Mouse (Mus musculus): ENCODE results near the gene Golga2.
A peak's percentile ranks its signal among the peaks of the same experiment; 100 is the strongest.

Gene Golga2

DNA sequence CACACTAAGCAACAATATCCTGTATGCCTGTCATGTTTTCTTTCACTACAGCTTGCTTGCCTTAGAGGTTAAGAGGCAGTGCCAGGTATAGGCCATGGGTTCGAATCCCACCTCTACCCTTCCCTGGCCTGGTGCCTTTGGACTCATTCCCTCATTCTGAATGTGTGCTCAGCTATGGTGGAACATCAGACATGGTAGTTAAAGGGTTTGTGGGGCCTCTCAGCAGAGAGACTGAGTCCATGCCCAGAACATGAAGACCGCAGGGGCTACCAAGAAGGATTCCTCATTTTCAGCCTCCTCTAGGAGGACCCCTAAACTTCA is 56.1 kb downstream of the Golga2 start:
- no peak for DNase-seq (ENCODE audit: low spot score)

DNA sequence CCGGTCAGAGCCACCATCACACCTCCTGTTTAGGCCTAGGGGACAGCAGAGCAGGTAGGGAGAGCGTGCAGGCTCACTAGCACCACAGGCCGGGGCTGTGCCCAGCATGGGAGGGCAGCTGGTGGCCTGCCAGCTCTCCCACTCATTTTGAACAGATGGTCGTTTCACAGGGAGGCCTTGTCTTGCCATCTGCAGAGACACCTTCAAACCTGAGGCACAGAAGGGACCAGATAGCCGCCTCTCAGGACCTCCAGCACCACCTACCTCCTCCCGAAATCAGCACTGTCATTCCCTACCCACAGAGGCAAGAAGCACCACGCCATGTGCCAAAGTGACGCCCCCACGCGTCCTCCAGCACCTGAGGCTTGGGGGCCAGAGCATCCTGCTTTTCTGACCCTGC is 56.9 kb downstream of the Golga2 start:
- no peak for DNase-seq (ENCODE audit: low spot score)

DNA sequence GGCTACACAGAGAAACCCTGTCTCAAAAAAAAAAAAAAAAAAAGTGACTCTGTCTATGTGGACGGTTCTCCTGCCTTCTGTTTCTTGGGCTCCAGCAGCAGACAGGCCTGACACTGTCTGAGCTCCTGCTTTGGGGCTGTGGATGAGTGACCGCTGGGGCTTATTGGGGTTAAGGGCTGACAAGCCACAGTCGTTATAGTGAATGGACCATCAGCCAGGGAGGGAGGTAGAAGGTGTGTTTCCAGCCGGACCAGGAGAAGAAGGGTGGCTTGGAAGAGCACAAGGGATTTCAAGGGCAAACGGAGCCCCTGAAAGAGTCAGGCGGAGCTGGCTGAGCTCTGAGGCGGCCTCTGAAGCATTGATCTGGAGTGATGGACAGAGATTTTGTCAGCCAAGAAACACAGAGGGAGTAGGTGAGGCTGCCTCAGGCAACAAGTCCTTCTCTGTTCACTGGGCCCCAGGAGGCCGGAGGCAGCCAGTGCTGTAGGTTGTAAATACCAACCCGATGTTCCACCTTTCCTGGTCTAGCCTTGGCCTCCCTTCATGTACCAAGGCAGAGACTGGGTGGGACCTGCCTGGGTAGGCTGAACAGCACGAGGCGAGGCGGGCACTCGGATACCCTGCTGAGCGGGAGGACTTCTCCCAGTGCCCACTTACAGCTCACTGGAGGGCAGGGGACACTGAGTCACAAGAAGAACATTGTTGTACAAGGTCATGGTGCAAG is 57.6 kb downstream of the Golga2 start:
- DNase-seq (ENCODE audit: low spot score): no peak

DNA sequence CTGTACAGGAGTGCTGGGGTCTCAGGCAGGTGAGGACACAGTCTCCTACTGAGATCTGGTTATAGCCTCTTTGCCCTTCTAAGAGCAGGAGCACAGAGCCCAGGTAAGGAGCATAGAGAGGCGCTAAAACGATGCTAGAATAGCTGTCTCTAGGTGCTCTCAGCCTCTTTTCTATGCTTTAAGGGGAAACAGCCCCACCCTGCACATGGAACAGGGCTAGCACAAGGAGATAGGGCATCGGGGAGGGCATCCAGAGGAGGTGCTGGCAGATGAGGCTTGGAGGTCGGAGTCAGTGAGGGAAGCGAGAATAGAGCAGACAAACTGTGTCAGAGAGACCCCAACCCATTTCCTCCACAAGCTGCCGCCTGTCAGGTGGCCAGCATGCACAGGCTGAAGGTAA is 59.8 kb downstream of the Golga2 start:
- no peak for DNase-seq (ENCODE audit: low spot score)

DNA sequence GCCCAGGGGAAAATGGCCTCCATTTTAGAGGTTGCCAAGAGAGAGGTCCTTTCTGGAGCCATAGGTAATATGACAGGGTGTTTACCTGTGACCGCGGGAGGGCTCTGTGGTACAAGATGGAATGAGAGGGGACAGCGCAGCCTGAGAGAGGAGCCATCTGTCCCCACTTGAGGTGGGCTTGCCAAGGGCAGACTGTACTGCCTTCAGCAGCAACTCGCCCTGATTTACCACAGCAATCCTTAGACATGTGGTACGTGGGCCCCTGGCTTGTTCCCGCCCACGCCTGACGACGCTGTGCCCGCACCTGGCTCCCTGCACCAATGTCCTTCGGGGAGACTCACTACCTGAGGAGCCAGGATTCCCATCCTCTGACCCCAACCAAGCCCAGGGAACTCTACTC is 61.1 kb downstream of the Golga2 start:
- DNase-seq (ENCODE audit: low spot score): no peak

DNA sequence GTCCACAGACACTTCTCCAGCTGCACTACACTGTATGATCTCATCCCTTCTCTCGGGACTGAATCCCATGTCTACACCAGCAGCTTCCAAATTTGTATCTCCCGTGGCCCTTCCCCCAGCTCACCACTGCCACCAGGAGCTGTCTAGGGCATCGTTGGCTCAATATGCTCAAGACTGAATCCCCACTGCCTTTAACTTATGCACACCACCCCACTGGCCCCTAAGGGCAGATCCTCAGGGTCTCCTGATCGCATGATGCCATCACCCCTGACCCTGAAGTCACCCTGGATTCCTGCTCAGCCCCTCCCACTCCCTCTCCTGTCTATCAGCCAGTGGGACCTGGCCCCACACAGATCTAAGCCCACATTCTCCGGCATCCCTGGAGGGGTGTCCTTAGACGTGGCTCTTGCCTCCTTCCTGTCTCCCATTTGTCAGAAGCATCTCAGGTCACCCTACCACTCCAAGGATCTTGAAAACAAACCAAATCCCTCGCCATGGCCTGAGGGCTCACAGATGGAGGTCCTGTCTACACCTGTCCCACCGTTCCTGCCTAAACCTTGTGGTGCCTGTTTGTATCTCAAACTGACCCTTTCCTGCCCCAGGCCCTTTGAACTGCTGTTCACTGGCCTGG is 62.6 kb downstream of the Golga2 start:
- no peak for DNase-seq (ENCODE audit: low spot score)

DNA sequence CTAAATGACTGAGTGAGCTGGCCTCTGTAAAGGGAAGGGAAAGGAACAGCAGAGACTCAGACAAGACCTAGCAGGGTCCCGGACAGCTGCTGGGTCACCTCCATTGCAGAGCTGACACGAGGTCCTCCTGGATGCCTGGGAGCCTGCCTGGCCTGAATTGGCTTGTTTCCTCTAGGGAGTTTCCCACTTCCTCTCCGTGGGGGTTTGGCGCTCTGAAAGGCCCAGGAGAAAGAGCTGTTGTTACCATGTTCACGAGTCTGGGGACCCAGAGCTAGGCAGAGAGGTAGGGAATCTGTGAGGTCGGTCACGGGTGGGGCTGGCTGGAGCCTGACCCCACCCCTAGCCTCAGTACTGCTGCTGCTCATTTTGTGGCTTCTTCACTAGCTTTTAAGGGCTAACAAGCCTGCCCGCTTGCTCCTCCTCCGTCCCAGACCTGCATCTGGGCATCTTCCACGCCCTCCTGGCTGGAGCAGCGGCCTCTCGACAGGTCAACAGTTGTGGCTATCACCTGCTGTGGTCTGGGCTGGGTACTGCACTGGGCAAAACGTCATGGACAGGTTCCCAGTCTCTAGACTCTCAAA is 63.4 kb downstream of the Golga2 start:
- no peak for DNase-seq (ENCODE audit: low spot score)

DNA sequence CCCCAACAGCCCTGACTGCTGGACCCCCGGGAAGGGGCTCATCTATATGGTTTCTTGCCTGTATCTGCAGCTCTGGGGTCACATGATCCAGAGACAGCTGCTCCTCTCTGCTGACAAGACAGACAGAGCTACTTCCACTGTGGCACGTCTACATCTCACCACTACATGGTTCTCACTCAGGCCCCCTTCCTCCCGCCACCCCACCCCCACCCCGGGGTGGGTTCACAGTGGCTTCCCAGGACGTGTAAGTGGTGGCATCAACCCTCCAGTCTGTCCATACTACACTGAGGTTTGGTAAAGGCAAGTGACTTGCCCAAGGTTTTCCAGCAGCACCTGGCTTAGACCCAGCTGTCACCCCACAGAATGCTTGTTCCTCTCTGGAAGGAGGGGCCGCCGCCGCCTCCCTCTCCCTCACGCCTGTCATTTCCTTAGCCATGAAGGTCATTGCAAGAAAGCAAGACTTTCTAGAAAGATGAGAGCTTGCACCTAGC is 64.3 kb downstream of the Golga2 start:
- no peak for DNase-seq (ENCODE audit: low spot score)

DNA sequence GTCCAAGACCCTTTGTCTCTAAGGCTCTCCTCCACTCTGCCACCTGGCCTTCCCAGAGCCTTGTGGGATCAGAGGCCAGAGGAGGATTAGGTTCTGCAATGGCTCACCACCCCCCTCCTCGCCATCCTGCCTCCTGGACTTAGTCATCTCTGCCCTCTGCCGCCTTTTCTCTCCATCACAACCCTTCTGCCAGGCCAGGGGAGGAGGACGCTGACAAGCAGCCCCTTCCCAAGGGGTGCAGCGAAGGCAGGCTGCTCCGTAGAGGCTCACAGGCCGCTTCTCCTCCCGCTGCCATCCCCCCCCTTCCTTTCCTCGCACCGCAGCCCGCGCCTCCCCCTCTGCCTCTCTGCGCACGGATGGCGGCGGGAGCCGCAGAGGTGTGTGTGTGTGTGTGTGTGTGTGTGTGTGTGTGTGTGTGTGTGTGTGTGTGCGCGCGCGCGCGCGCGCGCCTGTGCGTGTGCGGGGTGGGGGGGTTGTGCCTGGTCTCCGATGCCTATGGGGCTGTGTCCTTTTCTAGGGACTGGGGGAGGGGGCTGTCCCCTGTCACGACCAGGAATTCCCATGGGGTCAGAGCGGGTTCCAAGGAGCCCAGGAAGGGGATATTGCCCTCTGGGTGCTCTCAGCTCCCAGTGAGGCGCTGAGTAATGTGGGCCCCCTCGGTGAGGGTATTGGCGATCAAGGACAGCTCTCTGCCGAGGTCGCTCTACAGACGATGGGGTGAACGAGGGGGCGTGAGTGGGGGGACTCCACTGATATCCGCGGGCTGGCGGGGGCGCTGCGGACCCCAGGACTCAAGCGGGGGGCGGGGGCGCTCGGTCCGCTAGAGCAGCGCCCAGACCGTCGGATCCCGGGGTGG is 65.2 kb downstream of the Golga2 start, which contains the start of gene Ciz1:
TSS of gene Ciz1 (plus strand) at position 177 of the 856 bp plus-strand sequence.
- no peak for DNase-seq (ENCODE audit: low spot score)

DNA sequence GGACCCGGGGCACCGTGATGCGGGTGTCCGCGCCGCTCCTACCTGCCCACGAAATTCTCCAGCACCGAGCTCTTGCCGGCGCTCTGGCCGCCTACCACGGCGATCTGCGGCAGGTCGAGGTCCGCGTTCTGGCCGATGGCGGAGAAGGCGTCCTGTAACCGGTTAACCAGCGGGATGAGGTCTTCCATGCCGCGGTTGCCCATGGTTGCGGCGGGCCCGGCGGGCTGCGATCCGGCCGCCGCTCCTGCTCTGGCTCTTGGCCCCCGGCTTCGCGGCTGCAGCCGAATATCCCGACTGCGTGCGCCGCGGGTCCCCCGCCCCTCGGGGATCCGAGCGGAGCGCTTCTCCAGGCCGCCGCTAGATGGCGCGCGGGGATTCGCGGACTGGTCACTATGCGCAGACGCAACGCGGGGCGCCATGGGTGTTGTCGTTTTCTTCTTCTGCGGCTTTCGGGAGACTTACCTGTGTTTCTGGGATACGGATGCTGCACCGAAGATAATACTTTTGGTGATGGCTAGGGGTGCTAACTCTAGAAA is 65.9 kb downstream of the Golga2 start, which contains the start of gene Dnm1:
TSS of gene Dnm1 (minus strand) at position 332 of the 536 bp plus-strand sequence.
- DNase-seq (ENCODE audit: low spot score): peak; percentile 92

DNA sequence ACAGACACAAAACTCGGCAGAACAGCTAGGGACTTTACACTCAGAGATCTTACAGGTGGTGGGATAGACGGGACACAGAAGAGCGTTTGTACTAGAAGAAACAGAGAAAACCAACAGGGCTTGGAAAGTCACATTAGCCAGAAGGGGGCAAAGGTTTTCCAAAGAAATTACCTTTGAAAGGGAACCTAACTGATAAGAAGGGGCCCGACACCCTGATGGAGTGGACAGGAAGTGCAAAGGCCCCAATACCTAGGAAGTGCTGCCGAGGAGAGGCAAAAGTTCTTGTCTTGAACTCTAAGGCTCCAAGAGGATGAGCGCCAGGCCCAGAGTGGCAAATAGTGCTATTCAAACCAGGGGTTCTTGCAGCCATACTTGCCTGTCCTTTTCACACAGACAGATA is 66.7 kb downstream of the Golga2 start:
- DNase-seq (ENCODE audit: low spot score): no peak

DNA sequence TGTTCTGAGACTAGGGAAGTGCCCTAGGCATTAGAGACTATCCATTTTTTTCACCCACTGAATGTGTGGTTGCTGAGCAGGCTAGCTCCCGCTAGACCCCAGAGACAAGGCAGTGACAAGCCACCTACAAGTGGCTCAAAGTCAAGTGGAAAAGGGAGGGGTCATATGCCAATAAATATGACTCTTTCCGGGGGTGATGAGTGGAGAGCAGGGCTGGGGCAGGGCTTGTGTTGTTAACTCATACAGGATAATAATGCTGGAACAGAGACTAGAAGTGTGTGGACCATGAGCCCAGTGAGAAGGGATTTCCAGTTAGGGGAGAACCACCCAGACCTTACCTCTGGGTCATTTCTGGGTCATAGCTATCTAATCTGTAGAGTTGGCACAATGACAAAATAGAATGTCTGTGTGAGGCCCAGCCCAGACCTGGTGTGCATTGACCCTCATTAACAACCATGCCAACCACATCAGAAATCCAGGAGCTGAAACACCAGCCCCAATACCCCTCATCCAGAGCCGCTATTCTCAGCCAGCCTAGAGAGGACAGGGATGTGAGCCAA is 67.2 kb downstream of the Golga2 start:
- no peak for DNase-seq (ENCODE audit: low spot score)

DNA sequence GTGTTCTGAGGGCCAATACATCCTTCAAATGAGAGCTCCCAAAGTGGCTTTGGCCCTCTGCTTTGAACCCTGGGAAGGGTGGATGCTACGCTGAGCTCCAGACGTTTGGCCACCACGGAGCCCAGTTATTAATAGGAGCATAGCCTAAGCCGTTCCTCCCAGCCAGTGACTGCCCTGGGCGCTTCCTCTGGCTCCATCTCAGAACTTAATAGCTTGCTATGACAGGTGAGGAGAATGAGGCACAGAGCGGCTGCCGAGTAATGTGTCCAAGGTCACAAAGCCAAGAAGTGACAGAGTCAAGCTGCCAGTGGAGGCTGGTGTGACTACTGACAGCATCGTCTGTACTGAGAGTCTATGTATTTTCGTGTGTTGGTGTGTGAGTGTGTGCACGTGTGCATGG is 69.0 kb downstream of the Golga2 start:
- DNase-seq (ENCODE audit: low spot score): no peak

All from ovary, postnatal 36 days (tissue).